Mouse (Mus musculus): ENCODE measurements around the gene Nubp2.

GRCm38 (mm10) chr17:24867914-24868313 is 18.2 kb downstream of the Nubp2 start:
- TF ChIP-seq CTCF (IDR thresholded peaks at IDR 0.05) (no peak), EP300 (IDR thresholded peaks at IDR 0.05) (no peak)

Data from lung, postnatal 0 days (tissue).